Mouse (Mus musculus): ENCODE data around the gene AW209491. TPM values are rescaled to one million over a fixed set of nuclear protein-coding genes. Genes with fewer than 3 reads are reported as not detected.

The AW209491 gene
- polyA plus RNA-seq, 1 experiment: 10.7 TPM

DNA sequence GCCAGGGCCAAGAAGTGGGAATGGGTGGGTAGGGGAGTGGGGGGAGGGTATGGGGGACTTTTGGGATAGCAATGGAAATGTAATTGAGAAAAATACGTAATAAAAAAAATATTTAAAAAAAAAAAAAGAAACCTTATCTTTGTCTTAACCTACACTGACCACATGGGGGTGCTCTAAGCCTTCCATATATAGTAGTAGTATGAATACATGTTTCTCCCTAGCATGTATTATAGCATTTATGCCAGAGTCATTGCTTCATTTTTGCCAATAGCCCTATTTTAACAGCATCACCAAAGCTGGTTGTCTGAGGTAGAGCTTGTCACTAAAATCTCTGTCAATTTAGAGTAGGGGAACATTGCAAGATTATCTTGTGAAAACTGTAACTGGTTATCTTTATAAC lies 19.3 kb downstream of the AW209491 start:
- H3K4me2 ChIP-seq (ENCODE audit: low read depth): no peak overlapping the region
- H3ac ChIP-seq (ENCODE audit: control insufficient read depth, insufficient read length): no peak overlapping the region
- no peak overlapping the region for H3K4me3 ChIP-seq
- H3K27me3 ChIP-seq (ENCODE audit: control insufficient read depth, insufficient read depth, insufficient read length): no peaks in the 10 kb centered on the region
- H3K79me2 ChIP-seq (ENCODE audit: control insufficient read depth, insufficient read depth): no peaks in the 10 kb centered on the region
- TF ChIP-seq POLR2A (IDR thresholded peaks at IDR 0.05; ENCODE audit: insufficient read length, low read depth) (no peak), USF1 (IDR thresholded peaks at IDR 0.05; ENCODE audit: low read depth) (no peak)
- no peaks in the 10 kb centered on the region for H3K36me3 ChIP-seq (ENCODE audit: control insufficient read depth, insufficient read depth)

DNA sequence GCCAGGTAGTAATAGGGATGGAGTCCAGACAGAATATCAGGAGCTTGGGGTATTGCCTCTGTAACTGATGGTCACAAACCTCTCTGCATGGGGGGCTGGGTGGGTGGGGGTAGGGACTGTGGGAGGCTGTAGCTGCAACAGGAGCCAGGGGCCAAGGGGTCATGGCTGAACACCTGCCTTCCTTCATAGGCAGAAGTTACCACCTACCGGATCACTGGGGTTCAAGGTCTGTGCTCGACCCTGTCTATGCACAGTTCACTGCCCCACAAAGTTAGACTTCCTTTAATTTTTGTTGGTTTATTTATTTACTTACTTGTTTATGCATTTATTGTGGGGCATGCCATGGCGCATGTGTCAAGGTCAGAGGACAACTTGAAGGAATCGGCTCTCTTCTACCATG lies 37.2 kb downstream of the AW209491 start:
- no peaks in the 10 kb centered on the region for H3K79me2 ChIP-seq (ENCODE audit: control insufficient read depth, insufficient read depth)
- H3ac ChIP-seq (ENCODE audit: control insufficient read depth, insufficient read length): no peak overlapping the region
- no peaks in the 10 kb centered on the region for H3K36me3 ChIP-seq (ENCODE audit: control insufficient read depth, insufficient read depth)
- H3K4me3 ChIP-seq: no peak overlapping the region
- TF ChIP-seq MYOG (IDR thresholded peaks at IDR 0.05; ENCODE audit: control insufficient read depth in 1 of 3, insufficient read depth in 1 of 3, insufficient read length in 2 of 3, low read depth in 2 of 3) (no peak), SRF (IDR thresholded peaks at IDR 0.05; ENCODE audit: control insufficient read depth, insufficient read length, low read depth) (no peak), CEBPB (IDR thresholded peaks at IDR 0.05; ENCODE audit: insufficient read depth, poor library complexity, severe bottlenecking) (no peak), POLR2AphosphoS2 (IDR thresholded peaks at IDR 0.05; ENCODE audit: insufficient read length, low read depth) (no peak), TCF3 (IDR thresholded peaks at IDR 0.05; ENCODE audit: insufficient read length, low read depth) (no peak)
- H3K4me2 ChIP-seq (ENCODE audit: low read depth): no peak overlapping the region
- H3K27me3 ChIP-seq (ENCODE audit: control insufficient read depth, insufficient read depth, insufficient read length): no peaks in the 10 kb centered on the region

DNA sequence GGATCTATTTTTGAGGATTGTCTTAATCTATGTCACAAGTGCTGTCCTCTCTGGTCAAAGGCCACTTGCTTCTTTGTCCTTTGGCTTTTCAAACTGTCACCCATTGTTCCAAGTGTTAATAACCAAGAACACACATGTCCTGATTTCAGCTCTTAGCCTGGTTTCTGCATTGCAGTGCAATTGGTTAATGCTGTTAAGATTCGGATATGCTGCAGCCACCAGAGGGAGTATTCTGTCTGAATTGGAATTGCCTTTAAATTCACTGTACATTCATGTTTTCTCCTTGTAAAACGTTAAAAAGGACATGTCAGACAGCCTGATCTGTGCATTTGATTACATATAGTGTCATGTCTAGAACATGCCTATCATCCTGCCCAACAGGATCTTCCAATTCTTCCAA lies 40.4 kb downstream of the AW209491 start:
- no peak overlapping the region for H3ac ChIP-seq (ENCODE audit: control insufficient read depth, insufficient read length)
- no peak overlapping the region for H3K4me2 ChIP-seq (ENCODE audit: low read depth)
- H3K79me2 ChIP-seq (ENCODE audit: control insufficient read depth, insufficient read depth): no peaks in the 10 kb centered on the region
- TF ChIP-seq E2F4 (IDR thresholded peaks at IDR 0.05; ENCODE audit: insufficient read depth) (no peak), REST (IDR thresholded peaks at IDR 0.05; ENCODE audit: insufficient read depth, insufficient read length) (no peak), MYOG (IDR thresholded peaks at IDR 0.05; ENCODE audit: control insufficient read depth in 1 of 3, insufficient read depth in 1 of 3, insufficient read length in 2 of 3, low read depth in 2 of 3) (no peak), SRF (IDR thresholded peaks at IDR 0.05; ENCODE audit: control insufficient read depth, insufficient read length, low read depth) (no peak), POLR2A (IDR thresholded peaks at IDR 0.05; ENCODE audit: insufficient read length, low read depth) (no peak), MAX (IDR thresholded peaks at IDR 0.05; ENCODE audit: low read depth) (no peak), POLR2AphosphoS2 (IDR thresholded peaks at IDR 0.05; ENCODE audit: insufficient read length, low read depth) (no peak), MYOD1 (IDR thresholded peaks at IDR 0.05; ENCODE audit: control insufficient read depth in 1 of 3, insufficient read length in 2 of 3, low read depth in 2 of 3) (no peak), TCF12 (IDR thresholded peaks at IDR 0.05; ENCODE audit: insufficient read depth, poor library complexity, severe bottlenecking) (no peak), CEBPB (IDR thresholded peaks at IDR 0.05; ENCODE audit: insufficient read depth, poor library complexity, severe bottlenecking) (no peak), USF1 (IDR thresholded peaks at IDR 0.05; ENCODE audit: low read depth) (no peak), TCF3 (IDR thresholded peaks at IDR 0.05; ENCODE audit: insufficient read length, low read depth) (no peak)
- no peaks in the 10 kb centered on the region for H3K36me3 ChIP-seq (ENCODE audit: control insufficient read depth, insufficient read depth)
- no peaks in the 10 kb centered on the region for H3K27me3 ChIP-seq (ENCODE audit: control insufficient read depth, insufficient read depth, insufficient read length)
- H3K4me3 ChIP-seq: no peak overlapping the region

Other genes starting within 250 kb of the AW209491 start
- gene Hecw1, start 106.9 kb upstream of the AW209491 start, polyA plus RNA-seq (2012; fragmentation: generic; extraction: Trizol): 0.02 TPM
- 34.8 TPM for gene Mrpl32, start 17.0 kb upstream of the AW209491 start, polyA plus RNA-seq (2012; fragmentation: generic; extraction: Trizol)
- gene Psma2, start 16.9 kb upstream of the AW209491 start, polyA plus RNA-seq (2012; fragmentation: generic; extraction: Trizol): 85.8 TPM

Measured in myocyte (in vitro differentiated cells).